Mouse (Mus musculus) lung, postnatal 0 days (tissue): ENCODE results near the gene Swsap1.

Experiments
- CTCF ChIP-seq: IDR thresholded peaks from 2 replicates; pipeline ENCODE4 v1.5.1; 2016; ENCODE audit warnings: antibody characterized with exemption, mild to moderate bottlenecking
- EP300 ChIP-seq: IDR thresholded peaks from 2 replicates; pipeline ENCODE4 v1.6.1; 2016; ENCODE audit warnings: antibody characterized with exemption, mild to moderate bottlenecking, control low read depth

DNA sequence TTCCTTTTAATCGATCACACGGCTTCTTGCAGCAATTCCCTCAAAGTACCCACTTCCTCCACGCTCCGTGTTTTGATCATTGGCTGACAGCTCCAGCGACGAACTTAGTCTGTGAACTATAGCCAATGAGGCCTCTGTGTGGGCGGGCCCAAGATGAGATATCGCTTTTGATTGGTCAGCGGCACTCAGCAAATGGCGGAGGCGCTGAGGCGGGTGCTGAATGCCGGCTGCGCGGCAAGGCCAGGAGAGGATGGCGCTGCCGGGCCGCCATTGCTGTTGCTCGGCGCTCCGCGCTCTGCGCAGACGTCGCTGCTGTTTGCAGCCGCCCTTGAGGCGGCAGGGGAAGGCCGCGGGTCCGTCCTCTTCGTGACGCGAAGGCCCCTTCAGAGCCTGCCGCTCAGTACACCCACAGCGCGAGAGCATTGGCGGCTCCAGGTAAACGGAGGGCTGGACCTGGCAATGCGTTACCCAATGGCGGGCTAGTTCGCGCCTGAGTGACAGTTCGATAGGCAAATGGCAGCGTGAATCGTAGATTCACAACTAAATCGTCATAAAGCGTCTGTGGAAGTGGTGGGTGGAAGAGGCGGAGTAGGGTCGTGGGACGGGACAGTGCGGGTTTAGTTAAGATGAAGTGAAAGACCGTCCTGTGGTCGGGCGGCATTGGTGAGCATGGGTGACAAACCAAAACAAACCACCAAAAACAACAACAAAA is at the start of gene Swsap1:
- TF ChIP-seq CTCF (no peak), EP300 (no peak)
